Mouse (Mus musculus) embryonic facial prominence, embryonic 15.5 days (tissue): Measurements from ENCODE around the gene Lrriq4. TPM values are rescaled to one million over a fixed set of nuclear protein-coding genes. Genes with fewer than 3 reads are reported as not detected.

Experiments used
- polyA plus RNA-seq: library from polyadenylated mRNA; unstranded; fragments of >200 nt; fragmentation: Nextera tagmentation; extraction: Ambion mirVana; gene quantifications from 2 replicates; pipeline ENCODE4 v1.2.1, GENCODE M21; 2015

Lrriq4 gene
- polyA plus RNA-seq, 1 experiment from 2014 or later = not detected

Other genes starting within 250 kb of the Lrriq4 start
- 8.8 and 9.0 TPM in 2 replicates for gene Mecom, start 96.5 kb upstream of the Lrriq4 start, polyA plus RNA-seq
- not detected in 2 replicates for gene Actrt3, start 44.6 kb upstream of the Lrriq4 start, polyA plus RNA-seq
- gene Mynn, start 42.4 kb upstream of the Lrriq4 start, polyA plus RNA-seq = 27.7 and 29.0 TPM in 2 replicates
- gene Lrrc34, start 3.4 kb downstream of the Lrriq4 start, polyA plus RNA-seq = 6.4 and 10.3 TPM in 2 replicates
- gene Lrrc31, start 55.3 kb downstream of the Lrriq4 start, polyA plus RNA-seq = 0.53 and 1.9 TPM in 2 replicates
- not detected in 2 replicates for gene Samd7, start 101.8 kb downstream of the Lrriq4 start, polyA plus RNA-seq
- gene Sec62, start 148.4 kb downstream of the Lrriq4 start, polyA plus RNA-seq = 88.8 and 95.2 TPM in 2 replicates
- gene Gpr160, start 211.4 kb downstream of the Lrriq4 start, polyA plus RNA-seq = 10.3 and 12.5 TPM in 2 replicates